21 mouse cellular contexts compared by ENCODE assay signal in the genomic region with DNA sequence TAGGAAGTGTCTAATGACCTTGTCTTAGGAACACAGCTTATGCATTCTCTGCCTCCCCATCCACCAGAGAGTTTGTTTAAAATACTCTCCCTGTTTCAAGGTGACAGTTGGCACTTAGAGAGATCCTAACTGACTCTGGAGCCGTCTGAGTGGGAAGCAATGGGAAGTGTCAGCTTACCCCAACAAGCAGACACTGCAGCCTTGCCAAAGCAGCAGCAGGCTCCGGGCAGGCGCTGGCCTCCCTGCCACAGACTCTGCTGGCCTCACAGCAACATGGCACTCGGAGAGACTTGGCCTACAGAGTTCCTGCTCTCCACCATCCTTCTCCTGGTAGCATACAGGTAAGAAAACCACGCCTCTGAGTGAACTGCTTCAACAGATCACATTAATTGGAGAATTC.
A peak's percentile ranks its signal among the peaks of the same experiment; 100 is the strongest.
DNase-seq lines count a peak whose midpoint lies in the region; ATAC-seq lines count a peak whose summit lies in the region.
"Had no signal": no experiment of that assay in that cellular context is flagged by ENCODE, and none has a peak within 500 bp of the region (broad histone marks: within the 10 kb centered on the region; RNA-seq: fewer than 3 reads in every experiment).

No protein-coding gene starts in this region.

- H3K9me3 ChIP-seq in hindbrain, embryonic 10.5 days, result 0 out of 2 replicates have a peak, but pooled peaks cover 7% of the 10 kb centered on the region
- 0 out of 2 replicates have a peak, but pooled peaks cover 9% of the 10 kb centered on the region for H3K9me3 ChIP-seq in hindbrain, embryonic 14.5 days (ENCODE audit: control insufficient read depth, low read length)
- H3K9me3 ChIP-seq: forebrain, embryonic 15.5 days; hindbrain, embryonic 13.5 days; intestine, embryonic 15.5 days; limb, embryonic 15.5 days; liver, embryonic 15.5 days; midbrain, embryonic 13.5 days; neural tube, embryonic 13.5 days had no signal

- H3K4me1 ChIP-seq in hindbrain, embryonic 10.5 days (replicated peaks), result peaks cover 9% of the 10 kb centered on the region
- no peaks in the 10 kb centered on the region for H3K4me1 ChIP-seq in hindbrain, embryonic 14.5 days (replicated peaks; ENCODE audit: control insufficient read depth, insufficient read depth, low read length)
- H3K4me1 ChIP-seq: forebrain, embryonic 15.5 days; intestine, embryonic 15.5 days; liver, embryonic 15.5 days; midbrain, embryonic 13.5 days; neural tube, embryonic 13.5 days had no signal

- H3K36me3 ChIP-seq in hindbrain, embryonic 10.5 days, result no peaks in the 10 kb centered on the region
- no peaks in the 10 kb centered on the region for H3K36me3 ChIP-seq in hindbrain, embryonic 14.5 days (replicated peaks; ENCODE audit: control insufficient read depth, insufficient read depth)
- H3K36me3 ChIP-seq: embryonic facial prominence, embryonic 13.5 days; forebrain, embryonic 15.5 days; hindbrain, embryonic 13.5 days; intestine, embryonic 15.5 days; limb, embryonic 15.5 days; liver, embryonic 15.5 days; midbrain, embryonic 13.5 days; neural tube, embryonic 13.5 days had no signal

- H3K4me3 ChIP-seq in hindbrain, embryonic 10.5 days, result no peak overlapping the region
- H3K4me3 ChIP-seq in hindbrain, embryonic 14.5 days (replicated peaks; ENCODE audit: low read length), result no peak overlapping the region
- H3K4me3 ChIP-seq: embryonic facial prominence, embryonic 13.5 days; forebrain, embryonic 15.5 days; hindbrain, embryonic 13.5 days; intestine, embryonic 15.5 days; limb, embryonic 15.5 days; liver, embryonic 15.5 days; midbrain, embryonic 13.5 days; neural tube, embryonic 13.5 days had no signal

- no peaks in the 10 kb centered on the region for H3K27me3 ChIP-seq in hindbrain, embryonic 10.5 days (ENCODE audit: insufficient read depth, poor library complexity, severe bottlenecking)
- H3K27me3 ChIP-seq in hindbrain, embryonic 14.5 days (ENCODE audit: control insufficient read depth, insufficient read depth, low read length), result no peaks in the 10 kb centered on the region
- H3K27me3 ChIP-seq: embryonic facial prominence, embryonic 13.5 days; forebrain, embryonic 15.5 days; hindbrain, embryonic 13.5 days; intestine, embryonic 15.5 days; limb, embryonic 15.5 days; liver, embryonic 15.5 days; midbrain, embryonic 13.5 days; neural tube, embryonic 13.5 days had no signal

- WGBS in hindbrain, embryonic 10.5 days, result 49% methylated on average over 5 of the region's 5 CpGs
- 57% methylated on average over 5 of the region's 5 CpGs for WGBS in hindbrain, embryonic 14.5 days

- peak; percentile 33 for DNase-seq in embryo, embryonic 11 days
- no peak for DNase-seq in embryo, embryonic 10 days (ENCODE audit: low spot score)
- peak; percentile 11 for DNase-seq in hindbrain, embryonic 10.5 days (ENCODE audit: low spot score)
- DNase-seq in hindbrain, embryonic 14.5 days (ENCODE audit: low spot score), result no peak
- DNase-seq in ovary, adult 18-20 months (ENCODE audit: low spot score), result peak; percentile 59
- DNase-seq in ovary, postnatal 10 days (ENCODE audit: low spot score), result no peak
- no peak for DNase-seq in right cerebral cortex, postnatal 10 days (ENCODE audit: low spot score in 2 of 2)
- DNase-seq: adrenal gland, postnatal 36 days; cerebellum, adult 8-10 months; heart, adult 11 months; kidney, adult 9 months; thymus, adult 2 months had no signal

- no peak overlapping the region for H3K4me2 ChIP-seq in hindbrain, embryonic 14.5 days (replicated peaks)
- H3K4me2 ChIP-seq: embryonic facial prominence, embryonic 13.5 days; forebrain, embryonic 15.5 days; hindbrain, embryonic 13.5 days; intestine, embryonic 15.5 days; limb, embryonic 15.5 days; liver, embryonic 15.5 days; midbrain, embryonic 13.5 days; neural tube, embryonic 13.5 days had no signal

- ATAC-seq in hindbrain, embryonic 14.5 days (ENCODE audit: low FRiP score), result no peak
- ATAC-seq: forebrain, embryonic 15.5 days; intestine, embryonic 15.5 days; lung, postnatal 0 days; midbrain, embryonic 13.5 days had no signal

- peak overlapping the region; percentile 1; the same call in 1 of the 2 replicates for H3K27ac ChIP-seq in hindbrain, embryonic 10.5 days
- no peak overlapping the region for H3K27ac ChIP-seq in hindbrain, embryonic 14.5 days
- H3K27ac ChIP-seq: embryonic facial prominence, embryonic 13.5 days; forebrain, embryonic 15.5 days; hindbrain, embryonic 13.5 days; intestine, embryonic 15.5 days; limb, embryonic 15.5 days; liver, embryonic 15.5 days; midbrain, embryonic 13.5 days; neural tube, embryonic 13.5 days had no signal

- no peak overlapping the region for H3K9ac ChIP-seq in hindbrain, embryonic 14.5 days
- H3K9ac ChIP-seq: embryonic facial prominence, embryonic 13.5 days; forebrain, embryonic 15.5 days; hindbrain, embryonic 13.5 days; intestine, embryonic 15.5 days; limb, embryonic 15.5 days; liver, embryonic 15.5 days; midbrain, embryonic 13.5 days; neural tube, embryonic 13.5 days had no signal

Comparison
In these comparisons a context has a peak if more than half of its experiments do, and no peak if none do; other contexts are left out.
1. DNase-seq: peak in embryo, embryonic 11 days (single experiment), hindbrain, embryonic 10.5 days (single experiment) and ovary, adult 18-20 months (single experiment); none in embryo, embryonic 10 days (single experiment), hindbrain, embryonic 14.5 days (single experiment), ovary, postnatal 10 days (single experiment) and right cerebral cortex, postnatal 10 days (0 of 2).